Mouse (Mus musculus) heart, postnatal 0 days (tissue): ENCODE results near the gene Spg20.
A peak's percentile ranks its signal among the peaks of the same experiment; 100 is the strongest.

ENCODE experiments used
- CTCF ChIP-seq: IDR thresholded peaks from 2 replicates; pipeline ENCODE4 v1.5.1; 2016; ENCODE audit warnings: antibody characterized with exemption, control low read depth, low read depth
- EP300 ChIP-seq: IDR thresholded peaks from 2 replicates; pipeline ENCODE4 v1.6.1; 2016; ENCODE audit warnings: antibody characterized with exemption, low read depth

DNA sequence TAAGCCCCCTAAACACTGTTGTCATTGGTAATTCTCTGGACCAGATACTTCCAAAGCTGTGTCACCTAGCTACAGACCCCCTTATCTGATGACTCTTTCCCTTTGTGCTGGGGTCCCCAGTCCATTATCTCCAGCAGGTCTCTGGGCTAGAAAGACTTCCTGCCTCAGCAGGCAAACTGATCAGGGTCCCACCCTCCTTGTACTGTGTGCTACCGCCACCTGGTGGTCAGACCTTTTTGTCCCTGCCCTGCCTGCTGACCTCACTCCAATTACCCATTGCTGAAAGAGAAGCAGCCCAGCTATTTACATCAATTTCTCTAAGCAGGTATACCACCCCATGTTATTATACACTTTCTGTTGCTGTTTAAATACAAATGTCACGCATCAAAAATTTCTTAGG lies 47.5 kb upstream of the Spg20 start:
- no peak for TF ChIP-seq EP300
- peak; percentile 88 for TF ChIP-seq CTCF
